Mouse (Mus musculus) heart, embryonic 16.5 days (tissue): ENCODE data around the gene Atg16l1. TPM values are rescaled to one million over a fixed set of nuclear protein-coding genes. Genes with fewer than 3 reads are reported as not detected.

Experiments
- ATAC-seq: fragments of 200-750 bp; cut with Nextera tagmentation; replicated peaks from 2 replicates; pipeline ENCODE4 v1.8.0; 2017; ENCODE audit warnings: moderate number of reproducible peaks; ENCODE audit not compliant: insufficient read depth, low FRiP score; ENCODE audit errors: extremely low read depth
- H3K27ac ChIP-seq: fragments of 300-500 bp; sonication (generic); 2 replicates; pipeline ENCODE4 v1.5.1; 2014; ENCODE audit warnings: mild to moderate bottlenecking, low read length, control low read depth, moderate library complexity
- H3K27me3 ChIP-seq: fragments of 300-500 bp; sonication (generic); 2 replicates; pipeline ENCODE4 v1.6.1; 2014; ENCODE audit warnings: low read length, mixed read lengths; ENCODE audit not compliant: control insufficient read depth, insufficient read depth
- H3K36me3 ChIP-seq: fragments of 300-500 bp; sonication (generic); 2 replicates; pipeline ENCODE4 v1.6.1; 2014; ENCODE audit not compliant: control insufficient read depth, insufficient read depth
- H3K4me1 ChIP-seq: fragments of 300-500 bp; sonication (generic); 2 replicates; pipeline ENCODE4 v1.6.1; 2014; ENCODE audit warnings: low read length, mixed read lengths; ENCODE audit not compliant: control insufficient read depth, insufficient read depth
- H3K4me2 ChIP-seq: fragments of 300-500 bp; sonication (generic); 2 replicates; pipeline ENCODE4 v1.6.1; 2014; ENCODE audit warnings: low read depth, mild to moderate bottlenecking, control low read depth, low read length
- H3K4me3 ChIP-seq: fragments of 300-500 bp; sonication (generic); 2 replicates; pipeline ENCODE4 v1.5.1; 2014; ENCODE audit warnings: mild to moderate bottlenecking, control low read depth, low read length
- H3K9ac ChIP-seq: fragments of 300-500 bp; sonication (generic); 2 replicates; pipeline ENCODE4 v1.6.1; 2014; ENCODE audit warnings: low read length, control low read depth
- H3K9me3 ChIP-seq: fragments of 300-500 bp; sonication (generic); replicated peaks from 2 replicates; pipeline ENCODE4 v1.6.1; 2016; ENCODE audit warnings: low read length; ENCODE audit not compliant: control insufficient read depth
- WGBS: fragments of 180-500 bp; shearing (Covaris S2); extraction: QIAGEN DNeasy Blood & Tissue Kit; methylation state at CpG from one replicate; pipeline ENCODE4 v1.1.7; 2014; 5-methylcytosine and 5-hydroxymethylcytosine counted together
- polyA plus RNA-seq: library from polyadenylated mRNA; unstranded; fragments of >200 nt; fragmentation: Nextera tagmentation; extraction: Ambion mirVana; gene quantifications from 2 replicates; pipeline ENCODE4 v1.2.1, GENCODE M21; 2015

Atg16l1 gene
- polyA plus RNA-seq, 1 experiment from 2014 or later = 24.9 TPM

DNA sequence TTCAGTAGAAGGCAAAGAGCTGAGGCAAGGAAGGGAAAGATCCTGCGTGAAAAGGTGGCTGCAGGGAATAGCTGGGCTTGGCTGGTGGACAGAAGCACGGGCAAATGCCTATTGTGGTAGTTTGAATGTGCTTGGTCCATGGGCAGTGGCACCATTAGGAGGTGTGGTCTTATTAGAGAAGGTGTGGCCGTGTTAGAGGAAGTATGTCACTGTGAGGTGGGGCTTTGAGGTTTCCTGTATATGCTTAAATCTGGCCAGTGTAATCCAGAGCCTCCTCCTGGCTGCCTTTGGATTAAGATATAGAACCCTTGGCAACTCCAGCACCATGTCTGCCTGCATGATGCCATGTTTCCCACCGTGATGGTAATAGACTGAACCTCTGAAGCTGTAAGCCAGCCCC lies 32.3 kb upstream of the Atg16l1 start:
- 70% methylated on average over 4 of the region's 4 CpGs for WGBS
- no peak overlapping the region for H3K4me3 ChIP-seq
- no peaks in the 10 kb centered on the region for H3K27me3 ChIP-seq
- H3K4me2 ChIP-seq = no peak overlapping the region
- ATAC-seq = no peak
- H3K4me1 ChIP-seq = no peaks in the 10 kb centered on the region
- no peak overlapping the region for H3K27ac ChIP-seq
- no peak overlapping the region for H3K9ac ChIP-seq
- H3K9me3 ChIP-seq = no peaks in the 10 kb centered on the region
- H3K36me3 ChIP-seq = no peaks in the 10 kb centered on the region

DNA sequence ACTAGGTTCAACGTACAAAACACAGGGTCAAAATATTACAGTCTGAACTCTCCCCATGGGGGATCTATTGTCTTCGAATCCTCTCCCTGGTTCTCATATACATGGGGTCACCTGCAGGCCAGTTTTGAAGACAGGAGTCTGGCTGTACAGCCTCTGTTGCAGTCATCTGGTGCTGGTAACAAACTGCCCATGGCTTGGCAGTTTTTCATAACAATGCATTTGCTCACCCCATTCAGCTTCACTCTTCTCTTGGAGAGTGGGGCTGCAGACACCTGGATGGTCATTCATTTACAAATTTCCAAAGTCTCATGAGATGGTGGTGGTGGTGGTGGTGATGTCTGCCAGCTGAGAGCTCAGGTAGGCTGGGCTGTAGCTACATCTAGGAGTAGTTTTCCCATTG lies 26.6 kb upstream of the Atg16l1 start:
- 77% methylated on average over 2 of the region's 2 CpGs for WGBS
- no peaks in the 10 kb centered on the region for H3K27me3 ChIP-seq
- no peak overlapping the region for H3K4me3 ChIP-seq
- H3K4me1 ChIP-seq = no peaks in the 10 kb centered on the region
- H3K4me2 ChIP-seq = no peak overlapping the region
- ATAC-seq = no peak
- H3K9ac ChIP-seq = no peak overlapping the region
- H3K9me3 ChIP-seq = no peaks in the 10 kb centered on the region
- no peaks in the 10 kb centered on the region for H3K36me3 ChIP-seq
- no peak overlapping the region for H3K27ac ChIP-seq

DNA sequence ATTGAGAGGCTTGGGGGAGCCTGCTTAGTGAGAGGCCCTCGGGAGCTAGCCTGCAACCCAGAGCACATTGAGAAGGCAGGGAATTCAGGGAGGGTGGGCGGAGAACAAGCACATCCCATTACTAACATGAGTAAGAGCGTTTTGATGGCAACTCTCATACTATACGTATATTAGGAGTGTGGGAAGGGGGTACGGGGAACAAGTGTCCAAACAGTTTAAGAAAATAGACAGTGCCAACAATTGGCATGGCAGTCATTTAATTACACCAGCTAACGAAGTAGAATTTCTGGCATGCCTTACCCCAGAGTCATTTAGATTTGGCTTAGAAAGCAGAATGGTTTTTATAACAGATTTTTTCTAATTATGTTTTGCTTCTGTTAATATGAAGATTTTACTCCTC lies 25.8 kb upstream of the Atg16l1 start:
- Histone ChIP-seq H3K4me2 (no peak overlapping the region), H3K27ac (no peak overlapping the region), H3K36me3 (no peaks in the 10 kb centered on the region), H3K9ac (no peak overlapping the region), H3K27me3 (no peaks in the 10 kb centered on the region), H3K4me3 (no peak overlapping the region), H3K4me1 (no peaks in the 10 kb centered on the region), H3K9me3 (no peaks in the 10 kb centered on the region)
- no peak for ATAC-seq
- 71% methylated on average over 6 of the region's 6 CpGs for WGBS

- Histone ChIP-seq H3K4me3 (no peak overlapping the region), H3K4me2 (no peak overlapping the region), H3K27me3 (no peaks in the 10 kb centered on the region), H3K9ac (no peak overlapping the region), H3K36me3 (no peaks in the 10 kb centered on the region), H3K27ac (no peak overlapping the region), H3K4me1 (no peaks in the 10 kb centered on the region), H3K9me3 (no peaks in the 10 kb centered on the region)
- 76% methylated on average over 7 of the region's 7 CpGs for WGBS
- no peak for ATAC-seq
These were observed 25.4 kb upstream of the Atg16l1 start for GRCm38 (mm10) chr1:87730271-87730670.

GRCm38 (mm10) chr1:87733212-87733611 lies 22.5 kb upstream of the Atg16l1 start:
- 67% methylated on average over 5 of the region's 5 CpGs for WGBS

DNA sequence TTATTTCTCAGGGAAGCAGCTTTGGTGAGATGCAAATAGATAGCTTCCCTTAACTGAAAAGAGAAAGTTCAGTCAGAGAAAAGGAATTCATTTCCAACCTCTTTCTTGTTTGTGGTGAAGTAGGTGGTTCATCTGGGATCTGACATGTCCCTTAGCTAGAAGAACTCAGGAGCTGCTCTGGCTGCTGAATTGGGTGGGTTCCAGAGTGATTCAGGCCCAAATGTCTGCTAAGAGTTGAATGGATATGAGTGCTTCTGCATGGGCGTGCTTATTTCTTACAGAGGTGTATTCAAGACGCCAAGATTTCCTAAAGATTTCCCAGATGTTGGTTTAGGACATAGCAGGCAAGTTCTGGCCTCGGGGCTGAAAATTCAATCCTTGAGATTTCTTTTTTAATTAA lies 21.5 kb upstream of the Atg16l1 start:
- H3K27ac ChIP-seq = no peak overlapping the region
- H3K4me3 ChIP-seq = no peak overlapping the region
- H3K9me3 ChIP-seq = no peaks in the 10 kb centered on the region
- no peak for ATAC-seq
- no peak overlapping the region for H3K4me2 ChIP-seq
- 71% methylated on average over 3 of the region's 3 CpGs for WGBS
- no peaks in the 10 kb centered on the region for H3K27me3 ChIP-seq
- no peaks in the 10 kb centered on the region for H3K36me3 ChIP-seq
- H3K9ac ChIP-seq = no peak overlapping the region
- no peaks in the 10 kb centered on the region; the same call in 1 of the 2 replicates for H3K4me1 ChIP-seq

More at GRCm38 (mm10) chr1:87733212-87733611, 22.5 kb upstream of the Atg16l1 start:
- ATAC-seq = no peak
- Histone ChIP-seq H3K4me2 (no peak overlapping the region), H3K27me3 (no peaks in the 10 kb centered on the region), H3K9me3 (no peaks in the 10 kb centered on the region), H3K27ac (no peak overlapping the region), H3K4me3 (no peak overlapping the region), H3K4me1 (no peaks in the 10 kb centered on the region), H3K36me3 (no peaks in the 10 kb centered on the region), H3K9ac (no peak overlapping the region)

GRCm38 (mm10) chr1:87740584-87741290 lies 14.9 kb upstream of the Atg16l1 start:
- WGBS = 45% methylated on average over 6 of the region's 6 CpGs
- no peaks in the 10 kb centered on the region for H3K9me3 ChIP-seq
- H3K4me3 ChIP-seq = no peak overlapping the region
- H3K4me2 ChIP-seq = no peak overlapping the region
- peaks cover 3% of the 10 kb centered on the region; the same call in 1 of the 2 replicates for H3K4me1 ChIP-seq
- H3K9ac ChIP-seq = no peak overlapping the region
- no peak overlapping the region for H3K27ac ChIP-seq
- H3K36me3 ChIP-seq = no peaks in the 10 kb centered on the region
- ATAC-seq = no peak
- H3K27me3 ChIP-seq = no peaks in the 10 kb centered on the region

- no peaks in the 10 kb centered on the region for H3K9me3 ChIP-seq
- 0 out of 2 replicates have a peak, but pooled peaks cover 2% of the 10 kb centered on the region for H3K27me3 ChIP-seq
- H3K4me1 ChIP-seq = no peaks in the 10 kb centered on the region
- no peak for ATAC-seq
- no peak overlapping the region for H3K9ac ChIP-seq
- no peak overlapping the region for H3K27ac ChIP-seq
- no peak overlapping the region for H3K4me2 ChIP-seq
- H3K36me3 ChIP-seq = no peaks in the 10 kb centered on the region
- H3K4me3 ChIP-seq = no peak overlapping the region
These were observed 6.2 kb upstream of the Atg16l1 start for GRCm38 (mm10) chr1:87749360-87749973.

DNA sequence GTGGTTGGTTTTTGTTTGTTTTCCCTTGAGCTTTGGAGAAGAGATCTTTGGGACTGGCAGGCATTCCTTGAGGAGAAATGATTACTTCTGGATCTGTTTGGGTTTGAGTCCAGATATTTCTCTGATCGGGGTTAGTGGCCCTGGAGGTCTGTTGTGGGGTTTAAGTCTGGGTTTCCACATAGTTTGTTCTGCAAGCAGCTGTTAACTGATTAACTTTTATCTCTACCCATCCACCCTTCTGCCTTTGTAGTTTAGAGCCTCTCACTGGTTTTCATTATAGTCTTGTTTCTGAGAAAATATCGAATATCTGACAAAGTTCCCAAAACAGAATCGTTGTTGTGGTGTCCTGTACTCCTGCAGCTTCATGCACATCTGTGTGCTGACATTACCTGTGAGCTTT lies 8.2 kb downstream of the Atg16l1 start:
- no peak overlapping the region for H3K9ac ChIP-seq
- H3K27ac ChIP-seq = no peak overlapping the region
- WGBS = 90% methylated on average over 3 of the region's 3 CpGs
- peaks cover 61% of the 10 kb centered on the region for H3K36me3 ChIP-seq
- no peak overlapping the region for H3K4me3 ChIP-seq
- no peaks in the 10 kb centered on the region for H3K4me1 ChIP-seq
- no peak overlapping the region for H3K4me2 ChIP-seq
- H3K9me3 ChIP-seq = no peaks in the 10 kb centered on the region
- no peak for ATAC-seq
- H3K27me3 ChIP-seq = no peaks in the 10 kb centered on the region
